Mouse (Mus musculus): ENCODE measurements at regions not wholly inside any gene's neighbourhood (a gene's known extent, or its start where the extent isn't known, plus 50 kb on each side); places are given as distances from the start of the nearest gene placed in this dataset.
A peak's percentile ranks its signal among the peaks of the same experiment; 100 is the strongest.
"Not testable (repeated sequence)": the region's sequence is repeated elsewhere in the genome, so short reads cannot be mapped to it uniquely, and the experiment has no call there.

- no peak overlapping the region for H3K27ac ChIP-seq
- ATAC-seq, result no peak
- H3K4me1 ChIP-seq (ENCODE audit: insufficient read depth, low read length), result no peaks in the 10 kb centered on the region
- no peaks in the 10 kb centered on the region for H3K9me3 ChIP-seq (ENCODE audit: low read length)
- H3K27me3 ChIP-seq (ENCODE audit: insufficient read depth, low read length), result no peaks in the 10 kb centered on the region
- H3K4me2 ChIP-seq (ENCODE audit: low read depth, low read length), result no peak overlapping the region
- H3K36me3 ChIP-seq (ENCODE audit: insufficient read depth, low read length), result no peaks in the 10 kb centered on the region
- 39% methylated on average over 6 of the region's 6 CpGs for WGBS
- no peak overlapping the region for H3K4me3 ChIP-seq (ENCODE audit: low read length)
- no peak for DNase-seq (ENCODE audit: low spot score)
- H3K9ac ChIP-seq (replicated peaks; ENCODE audit: low read length), result no peak overlapping the region
- no peak for TF ChIP-seq CTCF (IDR thresholded peaks at IDR 0.05; ENCODE audit: low read depth)
Measured at GRCm38 (mm10) chr5:134046086-134046485, 53.4 kb upstream of the Castor2 start.

- not testable (repeated sequence) for H3K27me3 ChIP-seq (ENCODE audit: insufficient read depth, low read length); H3K9me3 ChIP-seq (ENCODE audit: low read length); H3K9ac ChIP-seq (replicated peaks; ENCODE audit: low read length); DNase-seq (ENCODE audit: low spot score); H3K4me1 ChIP-seq (ENCODE audit: insufficient read depth, low read length); H3K36me3 ChIP-seq (ENCODE audit: insufficient read depth, low read length); ATAC-seq; H3K4me3 ChIP-seq (ENCODE audit: low read length); H3K4me2 ChIP-seq (ENCODE audit: low read depth, low read length); H3K27ac ChIP-seq
- 88% methylated on average over 1 of the region's 2 CpGs for WGBS
Measured at GRCm38 (mm10) chr5:134042938-134043337, 56.6 kb upstream of the Castor2 start.

- no peak overlapping the region for H3K4me3 ChIP-seq (ENCODE audit: low read length)
- H3K9me3 ChIP-seq (ENCODE audit: low read length), result no peaks in the 10 kb centered on the region
- no peaks in the 10 kb centered on the region for H3K36me3 ChIP-seq (ENCODE audit: insufficient read depth, low read length)
- ATAC-seq (peak; percentile 61), DNase-seq (ENCODE audit: low spot score) (peak; percentile 83)
- H3K4me2 ChIP-seq (ENCODE audit: low read depth, low read length), result peak overlapping the region; percentile 30; the same call in 1 of the 2 replicates
- TF ChIP-seq CTCF (IDR thresholded peaks at IDR 0.05; ENCODE audit: low read depth), result no peak
- H3K9ac ChIP-seq (replicated peaks; ENCODE audit: low read length), result no peak overlapping the region
- WGBS, result 18% methylated on average over 11 of the region's 11 CpGs
- peak overlapping the region; percentile 69; the same call in 1 of the 2 replicates for H3K27ac ChIP-seq
- H3K4me1 ChIP-seq (ENCODE audit: insufficient read depth, low read length), result 0 out of 2 replicates have a peak, but pooled peaks cover 3% of the 10 kb centered on the region
- H3K27me3 ChIP-seq (ENCODE audit: insufficient read depth, low read length), result no peaks in the 10 kb centered on the region
Measured at GRCm38 (mm10) chr5:134027316-134027966, 72.1 kb upstream of the Castor2 start.

- no peaks in the 10 kb centered on the region for H3K36me3 ChIP-seq (ENCODE audit: insufficient read depth, low read length)
- H3K4me1 ChIP-seq (ENCODE audit: insufficient read depth, low read length), result no peaks in the 10 kb centered on the region
- no peak overlapping the region for H3K9ac ChIP-seq (replicated peaks; ENCODE audit: low read length)
- DNase-seq (ENCODE audit: low spot score) (peak; percentile 38), ATAC-seq (no peak)
- no peaks in the 10 kb centered on the region for H3K9me3 ChIP-seq (ENCODE audit: low read length)
- WGBS, result 25% methylated on average over 13 of the region's 13 CpGs
- no peak overlapping the region for H3K27ac ChIP-seq
- no peak for TF ChIP-seq CTCF (IDR thresholded peaks at IDR 0.05; ENCODE audit: low read depth)
- no peak overlapping the region for H3K4me2 ChIP-seq (ENCODE audit: low read depth, low read length)
- no peaks in the 10 kb centered on the region for H3K27me3 ChIP-seq (ENCODE audit: insufficient read depth, low read length)
- H3K4me3 ChIP-seq (ENCODE audit: low read length), result no peak overlapping the region
Measured at GRCm38 (mm10) chr5:134019651-134020432, 79.7 kb upstream of the Castor2 start.

GRCm38 (mm10) chr5:134014257-134015163, 85.0 kb upstream of the Castor2 start:
- no peaks in the 10 kb centered on the region for H3K36me3 ChIP-seq (ENCODE audit: insufficient read depth, low read length)
- H3K27ac ChIP-seq, result peak overlapping the region; percentile 57; the same call in 1 of the 2 replicates
- ATAC-seq (peak; percentile 88), DNase-seq (ENCODE audit: low spot score) (peak; percentile 88)
- no peaks in the 10 kb centered on the region for H3K27me3 ChIP-seq (ENCODE audit: insufficient read depth, low read length)
- no peak overlapping the region for H3K9ac ChIP-seq (replicated peaks; ENCODE audit: low read length)
- H3K4me1 ChIP-seq (ENCODE audit: insufficient read depth, low read length), result no peaks in the 10 kb centered on the region
- WGBS, result 13% methylated on average over 13 of the region's 13 CpGs
- H3K9me3 ChIP-seq (ENCODE audit: low read length), result no peaks in the 10 kb centered on the region
- no peak overlapping the region for H3K4me3 ChIP-seq (ENCODE audit: low read length)
- no peak for TF ChIP-seq CTCF (IDR thresholded peaks at IDR 0.05; ENCODE audit: low read depth)
- no peak overlapping the region for H3K4me2 ChIP-seq (ENCODE audit: low read depth, low read length)

- no peak for DNase-seq (ENCODE audit: low spot score)
- 87% methylated on average over 8 of the region's 8 CpGs for WGBS
- no peaks in the 10 kb centered on the region for H3K4me1 ChIP-seq (ENCODE audit: insufficient read depth, low read length)
Measured at GRCm38 (mm10) chr5:134013206-134013605, 86.3 kb upstream of the Castor2 start.

More at GRCm38 (mm10) chr5:134013206-134013605, 86.3 kb upstream of the Castor2 start:
- Histone ChIP-seq H3K4me3 (ENCODE audit: low read length) (no peak overlapping the region), H3K4me2 (ENCODE audit: low read depth, low read length) (no peak overlapping the region), H3K9me3 (ENCODE audit: low read length) (no peaks in the 10 kb centered on the region), H3K9ac (replicated peaks; ENCODE audit: low read length) (no peak overlapping the region), H3K27me3 (ENCODE audit: insufficient read depth, low read length) (no peaks in the 10 kb centered on the region), H3K36me3 (ENCODE audit: insufficient read depth, low read length) (no peaks in the 10 kb centered on the region), H3K27ac (no peak overlapping the region)
- peak; percentile 26 for TF ChIP-seq CTCF (IDR thresholded peaks at IDR 0.05; ENCODE audit: low read depth)
- ATAC-seq, result no peak
